Mouse (Mus musculus): Measurements from ENCODE around the gene Slc8b1. TPM values are rescaled to one million over a fixed set of nuclear protein-coding genes. Genes with fewer than 3 reads are reported as not detected.
A peak's percentile ranks its signal among the peaks of the same experiment; 100 is the strongest.

Gene Slc8b1
- polyA plus RNA-seq, 3 experiments from 2014 or later: 6.1 to 14.5 (median 7.3) TPM

DNA sequence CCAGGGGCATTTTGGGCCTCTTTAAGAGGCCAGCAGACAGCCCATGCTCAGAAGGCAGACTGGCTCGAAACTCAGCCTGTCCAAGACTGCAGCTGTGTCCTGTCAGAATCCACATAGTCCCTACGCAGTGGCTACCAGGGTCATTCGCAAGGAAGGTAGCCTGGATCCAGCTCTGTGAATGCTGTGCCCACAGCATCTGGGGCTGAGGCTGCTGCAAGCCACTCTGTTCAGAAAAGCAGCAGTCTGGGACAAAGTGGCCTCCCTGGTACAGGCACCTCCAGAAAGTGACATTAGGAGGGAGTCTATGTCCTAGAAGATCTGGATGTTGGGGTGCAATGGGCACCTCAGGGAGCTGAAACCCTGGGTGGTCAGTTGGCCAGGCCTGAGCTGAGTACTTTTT lies 58.8 kb downstream of the Slc8b1 start:
- ATAC-seq: no peak

DNA sequence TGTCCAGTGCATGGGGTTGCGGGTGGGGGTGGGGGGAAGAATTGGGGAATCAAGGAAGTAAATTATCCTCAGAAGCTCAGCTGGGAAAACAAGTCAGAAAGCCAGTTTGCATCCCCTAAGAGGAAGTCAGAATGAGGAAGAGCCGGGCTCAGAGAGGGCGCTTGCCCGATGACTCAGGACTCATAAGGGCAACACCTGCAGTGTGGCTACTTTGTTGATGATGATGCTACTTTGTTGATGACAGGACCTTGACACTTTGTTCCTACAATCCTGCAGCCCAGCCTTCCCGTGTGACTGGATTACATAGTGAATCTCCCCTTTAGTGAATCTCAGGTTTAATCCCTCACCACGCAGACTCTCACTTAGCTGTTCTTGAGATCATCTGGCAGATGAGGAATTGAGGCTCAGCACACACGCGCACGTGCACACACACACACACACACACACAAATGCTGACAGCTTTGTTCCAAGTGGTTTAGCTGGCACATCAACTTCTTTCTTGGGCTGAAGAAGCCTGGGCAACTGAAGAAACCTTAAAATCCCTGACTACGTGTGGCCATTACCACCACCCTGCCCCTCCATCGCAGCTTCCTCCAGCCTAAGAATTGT lies 59.4 kb downstream of the Slc8b1 start:
- ATAC-seq: no peak

DNA sequence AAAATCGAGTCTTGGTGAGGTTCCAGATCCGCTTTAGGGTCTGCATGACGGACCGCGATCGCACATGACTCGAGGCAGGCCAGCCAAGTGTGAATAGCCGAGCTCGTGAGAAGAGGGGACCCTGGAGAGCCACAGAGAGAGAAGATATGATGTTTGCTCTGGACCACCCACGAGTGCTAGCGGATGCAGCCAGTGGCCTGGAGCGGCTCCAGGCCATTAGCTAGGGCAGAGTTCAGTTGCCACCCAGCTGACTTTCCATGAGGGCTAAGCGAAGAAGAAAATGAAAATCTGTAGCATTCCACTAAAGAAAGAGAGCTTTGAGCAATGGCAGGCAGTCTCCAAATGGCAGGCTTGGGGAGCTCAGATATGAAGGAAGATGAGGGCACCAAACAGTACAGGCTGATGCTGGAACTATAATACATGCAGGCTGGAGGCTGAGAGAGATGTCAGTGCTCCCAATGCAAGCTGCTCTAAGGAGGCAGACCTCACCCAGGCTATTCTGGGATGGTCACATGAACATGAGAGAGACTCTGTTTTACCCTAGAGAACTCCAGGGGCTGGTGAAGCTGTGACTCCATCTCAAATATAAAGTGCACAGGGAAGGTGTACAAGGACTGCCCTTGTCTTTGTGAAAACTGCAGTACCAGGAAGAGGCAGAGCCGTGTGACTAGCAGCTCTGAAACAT lies 60.2 kb downstream of the Slc8b1 start:
- no peak for ATAC-seq

DNA sequence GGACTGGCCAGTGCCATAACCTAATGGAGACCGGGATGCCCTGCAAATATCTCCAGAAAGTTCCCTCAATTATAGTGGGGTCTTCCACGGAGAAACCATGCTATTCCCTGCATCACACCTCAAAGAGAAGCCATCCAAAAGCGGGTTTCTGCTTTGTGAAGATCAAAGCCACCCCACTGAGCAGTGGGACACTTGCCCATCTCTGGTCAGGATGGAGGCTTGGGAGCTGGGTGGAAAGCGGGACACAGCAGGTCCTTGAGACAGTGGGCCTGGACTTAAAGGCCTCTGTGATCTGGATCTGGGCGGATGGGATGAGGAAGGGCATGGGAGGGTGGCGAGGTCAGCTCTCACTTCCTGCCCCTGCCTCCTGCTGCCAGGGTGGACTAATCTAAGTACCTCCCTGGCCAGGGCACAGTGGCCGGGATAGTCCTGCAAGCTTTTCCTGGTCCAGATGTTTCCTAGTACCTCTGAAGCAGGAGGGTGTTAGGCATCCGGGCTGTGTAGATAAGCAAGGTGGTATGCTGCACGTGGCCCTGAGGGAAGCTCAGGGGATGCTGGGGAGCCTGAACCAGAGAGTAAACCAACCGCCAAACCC lies 63.6 kb downstream of the Slc8b1 start:
- no peak for ATAC-seq

DNA sequence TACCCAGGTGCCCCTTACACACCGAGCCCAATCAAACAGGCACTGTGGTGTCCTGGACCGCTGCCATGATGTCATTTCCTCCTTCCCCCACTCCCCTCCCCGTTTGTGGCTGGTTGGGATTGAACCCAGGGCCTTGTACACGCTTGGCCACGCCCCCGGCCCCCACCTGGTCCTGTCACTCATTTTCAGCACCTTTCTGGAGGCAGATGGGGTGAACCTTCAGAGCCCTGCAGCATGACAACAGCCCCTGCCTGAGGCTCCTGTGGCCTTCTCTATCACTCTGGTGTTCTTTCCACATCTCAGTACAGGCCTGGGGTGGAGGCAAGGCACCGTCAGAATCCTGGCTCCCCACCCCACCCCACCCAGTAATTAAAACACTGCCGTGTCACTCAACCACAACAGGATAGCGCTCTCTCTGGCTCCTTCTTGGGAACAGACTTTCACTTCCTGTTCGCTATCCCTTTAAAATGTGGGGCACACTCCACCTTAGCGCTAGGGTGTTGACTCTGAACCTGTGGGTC lies 65.9 kb downstream of the Slc8b1 start:
- no peak for ATAC-seq

DNA sequence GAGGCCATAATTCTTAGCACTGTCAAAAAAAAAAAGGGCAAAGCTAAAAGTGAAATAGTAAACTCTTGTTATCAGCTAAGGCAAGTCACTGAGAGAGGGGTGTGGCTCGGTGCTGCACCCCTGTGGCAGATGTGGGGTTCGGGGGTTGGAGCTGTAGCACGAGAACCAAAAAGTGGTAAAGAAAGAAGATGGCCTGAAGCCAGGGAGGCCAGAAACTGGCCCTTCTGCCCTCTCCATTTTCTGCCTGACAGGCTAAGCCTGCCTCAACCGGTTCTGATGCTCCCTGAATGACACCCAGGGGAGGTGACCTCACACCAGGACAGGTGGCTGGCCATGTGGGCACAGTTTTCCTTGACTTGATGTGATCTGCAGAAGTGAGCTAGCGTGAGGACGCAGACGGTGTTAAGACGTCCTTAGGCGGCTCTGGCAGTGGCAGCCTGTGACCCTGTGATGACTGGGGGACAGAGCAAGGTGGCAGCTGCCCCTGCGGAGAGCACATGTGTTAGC lies 67.0 kb downstream of the Slc8b1 start:
- no peak for ATAC-seq

DNA sequence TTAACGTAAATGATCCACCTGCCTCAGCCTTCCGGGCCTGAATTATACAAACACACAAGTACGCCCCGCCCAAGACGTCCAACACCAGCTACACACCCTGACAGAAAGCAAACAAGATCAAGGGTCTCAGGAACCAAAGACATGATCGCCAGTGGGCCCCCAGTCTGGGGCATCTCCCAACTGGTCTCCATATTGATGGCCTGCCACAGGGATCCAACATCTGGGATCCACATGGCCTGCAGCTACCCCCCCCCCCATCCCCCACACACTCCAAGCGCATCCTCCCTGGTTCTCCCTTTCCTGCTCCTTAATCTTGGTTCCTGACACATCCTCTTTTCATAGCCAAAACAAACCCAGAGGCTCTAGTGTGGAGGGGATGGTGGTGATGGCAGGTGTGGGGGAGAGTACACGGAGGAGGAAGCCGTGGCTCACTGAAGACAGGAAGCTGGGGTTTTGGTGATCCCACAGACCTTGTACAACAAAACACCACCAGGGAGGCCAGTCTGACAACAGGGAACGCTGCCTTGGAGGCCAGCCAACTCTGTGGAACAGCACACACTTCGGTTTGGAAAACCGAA lies 67.6 kb downstream of the Slc8b1 start:
- ATAC-seq: peak; percentile 82

DNA sequence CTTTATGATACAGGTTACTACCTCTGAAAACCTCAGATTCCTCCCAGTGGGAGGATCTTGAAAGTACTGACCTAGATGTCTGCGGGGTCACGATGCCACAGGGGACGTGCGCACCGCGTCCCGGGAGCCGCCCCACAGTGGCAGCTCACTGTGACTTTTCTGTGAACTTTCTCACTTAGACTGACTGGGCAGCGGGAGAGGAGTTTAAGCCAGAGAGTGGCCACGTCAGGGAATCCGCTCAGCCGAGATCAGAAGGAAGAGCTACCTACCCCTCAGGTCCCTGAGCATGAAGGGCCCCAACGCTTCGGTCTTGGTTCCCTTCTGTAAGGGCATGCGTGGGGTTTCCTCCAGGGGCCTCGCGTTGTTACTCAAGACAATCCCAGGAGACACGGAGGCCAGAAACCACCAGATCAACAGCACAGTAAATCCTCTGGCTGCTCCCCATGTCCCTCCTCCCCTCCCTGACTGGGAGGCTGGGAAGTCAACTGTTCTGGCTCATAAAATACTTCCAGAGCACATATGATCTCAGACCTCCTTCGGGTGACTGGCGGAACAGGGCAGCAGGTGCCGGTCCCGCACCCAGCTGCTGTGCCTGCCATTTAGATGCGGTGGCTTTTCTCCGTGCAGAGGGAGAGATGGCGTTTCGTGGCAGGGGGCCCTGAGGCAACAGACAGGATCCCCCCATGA lies 68.4 kb downstream of the Slc8b1 start:
- ATAC-seq: no peak

DNA sequence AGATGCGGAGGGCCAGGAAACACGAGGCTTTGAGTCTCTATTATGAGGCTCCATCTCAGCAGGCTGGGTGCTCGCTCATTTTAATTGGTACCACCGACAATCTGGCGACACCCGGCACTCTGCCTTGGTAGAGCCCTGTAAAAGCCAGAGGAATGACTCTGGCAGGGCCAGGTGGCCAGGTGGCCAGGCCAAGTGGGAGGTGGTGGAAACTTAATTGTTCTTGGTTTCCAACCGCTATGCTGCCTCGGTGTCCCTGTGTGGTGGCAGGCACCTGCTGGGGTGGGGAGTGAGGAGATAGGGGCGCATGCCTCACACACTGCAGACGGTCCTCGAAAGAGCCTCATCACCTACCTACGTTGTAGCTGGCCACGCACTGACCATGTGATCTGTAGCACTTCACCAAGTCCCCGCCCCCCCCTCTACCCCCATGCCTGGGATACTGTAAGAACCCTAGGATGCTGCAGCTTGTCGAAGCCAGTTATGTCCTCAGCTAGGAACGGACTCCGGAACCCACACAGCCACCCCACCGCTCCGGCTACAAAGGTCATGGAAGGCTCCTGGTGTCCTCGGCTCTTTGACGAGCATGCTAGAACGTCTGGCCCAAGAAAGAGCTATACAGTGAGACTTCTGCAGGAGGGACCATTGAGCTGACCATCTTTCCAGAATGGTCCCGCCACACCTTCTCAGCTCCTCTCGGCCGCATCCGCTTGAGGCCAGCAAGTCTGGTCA lies 69.1 kb downstream of the Slc8b1 start:
- no peak for ATAC-seq

DNA sequence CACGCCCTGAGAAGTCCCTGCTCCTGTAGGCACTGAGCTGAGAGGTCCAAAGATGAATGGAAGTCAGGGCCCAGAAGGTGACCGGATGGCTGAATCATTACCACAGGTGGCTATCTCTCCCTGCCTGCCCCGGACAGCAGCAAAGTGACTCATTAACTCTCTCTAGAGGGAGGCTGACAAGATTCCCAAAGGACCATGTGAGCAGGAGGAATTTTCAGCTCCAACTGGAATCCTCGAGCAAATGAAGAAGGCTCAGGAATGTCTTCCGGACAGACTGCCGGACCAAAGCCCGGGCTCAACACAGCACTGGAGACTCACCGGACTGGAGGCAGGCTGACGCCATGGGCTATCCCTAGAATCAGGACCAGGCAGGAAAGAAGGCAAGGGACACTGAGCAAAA lies 71.0 kb downstream of the Slc8b1 start:
- no peak for ATAC-seq

DNA sequence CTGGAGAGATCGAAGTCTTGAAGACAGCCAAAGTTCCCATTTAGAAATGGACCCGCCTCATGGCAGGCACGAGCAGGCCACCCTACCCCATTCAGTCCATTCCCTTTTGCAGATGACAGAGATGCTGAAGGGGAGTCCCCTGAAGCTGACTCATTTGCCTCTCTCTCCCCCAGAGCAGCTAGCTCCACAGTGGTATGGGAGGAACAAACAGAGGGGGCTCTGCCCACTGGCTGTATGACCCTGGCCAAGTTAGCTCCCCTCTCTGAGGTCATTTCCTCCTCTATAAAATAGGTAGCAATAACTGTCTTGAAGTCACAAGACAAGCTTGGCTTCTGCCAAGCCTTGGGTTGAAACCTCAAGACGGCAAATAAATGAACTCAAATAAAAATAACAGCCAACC lies 72.5 kb downstream of the Slc8b1 start:
- peak; percentile 42 for ATAC-seq

Other genes with a start within 250 kb of the Slc8b1 start
- not detected for gene Lhx5, start 79.5 kb upstream of the Slc8b1 start, polyA plus RNA-seq (2017; shearing (Covaris generic))
- gene Sdsl, start 38.4 kb upstream of the Slc8b1 start, polyA plus RNA-seq (2017; shearing (Covaris generic)): not detected
- not detected for gene Sds, start 34.6 kb upstream of the Slc8b1 start, polyA plus RNA-seq (2017; shearing (Covaris generic))
- gene Plbd2, start 7.5 kb upstream of the Slc8b1 start, polyA plus RNA-seq (2017; shearing (Covaris generic)): 1 to 10 TPM; 3.2 to 5.7 (median 3.5) TPM
- 10 to 100 TPM in 2 of 3 experiments, 1 to 10 TPM in 1; 6.4 to 15.8 (median 12.6) TPM for gene Tpcn1, start 77.5 kb downstream of the Slc8b1 start, polyA plus RNA-seq (2017; shearing (Covaris generic))
- under 1 TPM in 1 of 3 experiments, not detected in 2; 0.91 TPM for gene Iqcd, start 77.8 kb downstream of the Slc8b1 start, polyA plus RNA-seq (2017; shearing (Covaris generic))
- gene Rita1, start 101.4 kb downstream of the Slc8b1 start, polyA plus RNA-seq (2017; shearing (Covaris generic)): 1 to 10 TPM; 2.1 to 3.5 (median 3.2) TPM
- 10 to 100 TPM; 13.0 to 21.1 (median 13.4) TPM for gene Ddx54, start 101.6 kb downstream of the Slc8b1 start, polyA plus RNA-seq (2017; shearing (Covaris generic))
- not detected for gene Cfap73, start 123.1 kb downstream of the Slc8b1 start, polyA plus RNA-seq (2017; shearing (Covaris generic))
- gene Rasal1, start 137.6 kb downstream of the Slc8b1 start, polyA plus RNA-seq (2017; shearing (Covaris generic)): 1 to 10 TPM; 6.8 to 9.7 (median 6.8) TPM
- 10 to 100 TPM; 41.0 to 52.7 (median 49.6) TPM for gene Dtx1, start 200.8 kb downstream of the Slc8b1 start, polyA plus RNA-seq (2017; shearing (Covaris generic))
- gene Oas2, start 238.7 kb downstream of the Slc8b1 start, polyA plus RNA-seq (2017; shearing (Covaris generic)): 1 to 10 TPM in 1 of 3 experiments, under 1 TPM in 2; 0.71 to 2.2 (median 0.95) TPM